Comparison of ENCODE assay signal across 24 mouse cellular contexts in genomic region chr19:16981743-16982142, GRCm38 (mm10). TPM values are rescaled to one million over a fixed set of nuclear protein-coding genes. Genes with fewer than 3 reads are reported as not detected.
A peak's percentile ranks its signal among the peaks of the same experiment; 100 is the strongest.
DNase-seq lines count a peak whose midpoint lies in the region; ATAC-seq lines count a peak whose summit lies in the region.
"Had no signal": no experiment of that assay in that cellular context is flagged by ENCODE, and none has a peak within 500 bp of the region (broad histone marks: within the 10 kb centered on the region; RNA-seq: fewer than 3 reads in every experiment).

No protein-coding gene starts in this region.

- WGBS in midbrain, embryonic 11.5 days = 86% methylated on average over 4 of the region's 4 CpGs

- DNase-seq in heart, adult 11 months = peak; percentile 19
- no peak for DNase-seq in heart, adult 8-10 months (ENCODE audit: low spot score)
- peak; percentile 60 for DNase-seq in 416B (ENCODE audit: low read depth)
- no peak for DNase-seq in cerebellum, adult 11-12 months
- DNase-seq in midbrain, embryonic 11.5 days (ENCODE audit: low spot score, missing footprints) = no peak
- DNase-seq: adrenal gland, adult 8-10 months; adrenal gland, postnatal 14 days; adrenal gland, postnatal 36 days; cerebellum, adult 18-20 months; cerebellum, adult 9-10 months; cerebellum, postnatal 10 days; cerebellum, postnatal 25 days; embryo, embryonic 11 days had no signal

- no peaks in the 10 kb centered on the region for H3K4me1 ChIP-seq in midbrain, embryonic 11.5 days (ENCODE audit: control insufficient read depth, insufficient read depth, low read length)
- H3K4me1 ChIP-seq: embryonic facial prominence, embryonic 13.5 days; embryonic facial prominence, embryonic 15.5 days; forebrain, embryonic 10.5 days; forebrain, embryonic 12.5 days had no signal

- no peak overlapping the region for H3K4me2 ChIP-seq in midbrain, embryonic 11.5 days
- H3K4me2 ChIP-seq: embryonic facial prominence, embryonic 13.5 days; embryonic facial prominence, embryonic 15.5 days; forebrain, embryonic 12.5 days had no signal

- no peaks in the 10 kb centered on the region for H3K27me3 ChIP-seq in midbrain, embryonic 11.5 days (ENCODE audit: control insufficient read depth, insufficient read depth, low read length)
- H3K27me3 ChIP-seq: embryonic facial prominence, embryonic 13.5 days; embryonic facial prominence, embryonic 15.5 days; forebrain, embryonic 12.5 days had no signal

- H3K36me3 ChIP-seq in midbrain, embryonic 11.5 days (ENCODE audit: control insufficient read depth, insufficient read depth, low read length) = no peaks in the 10 kb centered on the region
- H3K36me3 ChIP-seq: embryonic facial prominence, embryonic 13.5 days; embryonic facial prominence, embryonic 15.5 days; forebrain, embryonic 10.5 days; forebrain, embryonic 12.5 days had no signal

- no peaks in the 10 kb centered on the region for H3K9me3 ChIP-seq in midbrain, embryonic 11.5 days (ENCODE audit: control insufficient read depth, low read length)
- H3K9me3 ChIP-seq: embryonic facial prominence, embryonic 13.5 days; embryonic facial prominence, embryonic 15.5 days; forebrain, embryonic 10.5 days; forebrain, embryonic 12.5 days had no signal

- no peak overlapping the region for H3K4me3 ChIP-seq in midbrain, embryonic 11.5 days (ENCODE audit: low read depth, low read length)
- H3K4me3 ChIP-seq: embryonic facial prominence, embryonic 13.5 days; embryonic facial prominence, embryonic 15.5 days; erythroblast, embryonic 14.5 days; forebrain, embryonic 10.5 days; forebrain, embryonic 12.5 days had no signal

- no peak overlapping the region for H3K27ac ChIP-seq in midbrain, embryonic 11.5 days (ENCODE audit: low read depth, low read length)
- H3K27ac ChIP-seq: embryonic facial prominence, embryonic 13.5 days; embryonic facial prominence, embryonic 15.5 days; forebrain, embryonic 10.5 days; forebrain, embryonic 12.5 days had no signal

- ATAC-seq in common myeloid progenitor, adult 5-6 weeks (replicated peaks; ENCODE audit: low read depth, poor library complexity, severe bottlenecking) = peak; percentile 55
- no peak for ATAC-seq in midbrain, embryonic 11.5 days (ENCODE audit: low FRiP score)
- ATAC-seq: activated CD4-positive, CD25-positive, alpha-beta regulatory T cell, adult 4 months; forebrain, embryonic 14.5 days; forebrain, embryonic 16.5 days; Patski had no signal

- no peak overlapping the region for H3K9ac ChIP-seq in midbrain, embryonic 11.5 days (ENCODE audit: low read length)
- H3K9ac ChIP-seq: embryonic facial prominence, embryonic 13.5 days; embryonic facial prominence, embryonic 15.5 days; forebrain, embryonic 12.5 days had no signal

RNA-seq across cellular contexts. Expression of gene Prune2, which starts 25.8 kb away (rescaled TPM):
- total RNA-seq in heart, adult 8-10 months (2022) = 10 to 100 TPM; 75.4 to 98.4 (median 87.2) TPM
- 0.78 and 0.82 TPM in 2 replicates for total RNA-seq in common myeloid progenitor, adult 5-6 weeks (2017)
- polyA plus RNA-seq in midbrain, embryonic 11.5 days (2014; fragmentation: Nextera tagmentation; extraction: Ambion mirVana) = 1.6 and 2.2 TPM in 2 replicates
- total RNA-seq: MEL had no signal
- polyA plus RNA-seq: erythroblast, embryonic 14.5 days had no signal

Comparison
In these comparisons a context has a peak if more than half of its experiments do, and no peak if none do; other contexts are left out.
1. DNase-seq: peak in heart, adult 11 months (single experiment) and 416B (single experiment); none in heart, adult 8-10 months (single experiment), cerebellum, adult 11-12 months (single experiment) and midbrain, embryonic 11.5 days (single experiment).
2. RNA of gene Prune2, which starts 25.8 kb away (total RNA-seq): 75.4 to 98.4 TPM in heart, adult 8-10 months; 0.78 to 0.82 TPM in common myeloid progenitor, adult 5-6 weeks; every median in the first group is over 10 times any median in the second.